Mouse (Mus musculus) liver, embryonic 13.5 days (tissue): ENCODE measurements around the gene Gm30083. TPM values are rescaled to one million over a fixed set of nuclear protein-coding genes. Genes with fewer than 3 reads are reported as not detected.

Experiments used
- ATAC-seq: fragments of 200-750 bp; cut with Nextera tagmentation; 2 replicates; pipeline ENCODE4 v1.8.0; 2017; ENCODE audit warnings: low read depth, mild to moderate bottlenecking, moderate number of reproducible peaks, moderate library complexity
- DNase-seq: peaks from one replicate; pipeline ENCODE4 v3.0.0; 2022
- H3K27ac ChIP-seq: fragments of 300-500 bp; sonication (generic); 2 replicates; pipeline ENCODE4 v1.5.1; 2015; ENCODE audit warnings: moderate library complexity, mild to moderate bottlenecking, inconsistent platforms
- H3K27me3 ChIP-seq: fragments of 300-500 bp; sonication (generic); 2 replicates; pipeline ENCODE4 v1.6.1; 2015; ENCODE audit warnings: mild to moderate bottlenecking, inconsistent platforms
- H3K36me3 ChIP-seq: fragments of 300-500 bp; sonication (generic); 2 replicates; pipeline ENCODE4 v1.6.1; 2015; ENCODE audit warnings: mild to moderate bottlenecking, inconsistent platforms
- H3K4me1 ChIP-seq: fragments of 300-500 bp; sonication (generic); replicated peaks from 2 replicates; pipeline ENCODE4 v1.6.1; 2015; ENCODE audit warnings: inconsistent platforms
- H3K4me2 ChIP-seq: fragments of 300-500 bp; sonication (generic); 2 replicates; pipeline ENCODE4 v1.6.1; 2015; ENCODE audit warnings: inconsistent platforms, mild to moderate bottlenecking, moderate library complexity
- H3K4me3 ChIP-seq: fragments of 300-500 bp; sonication (generic); replicated peaks from 2 replicates; pipeline ENCODE4 v1.5.1; 2015; ENCODE audit warnings: mild to moderate bottlenecking, inconsistent platforms
- H3K9ac ChIP-seq: fragments of 300-500 bp; sonication (generic); 2 replicates; pipeline ENCODE4 v1.6.1; 2015; ENCODE audit warnings: mild to moderate bottlenecking, inconsistent platforms
- H3K9me3 ChIP-seq: fragments of 300-500 bp; sonication (generic); replicated peaks from 2 replicates; pipeline ENCODE4 v1.6.1; 2016; ENCODE audit warnings: inconsistent platforms
- WGBS: fragments of 180-500 bp; shearing (Covaris S2); methylation state at CpG from one replicate; pipeline ENCODE4 v1.1.7; 2015; ENCODE audit not compliant: insufficient replicate concordance; 5-methylcytosine and 5-hydroxymethylcytosine counted together
- polyA plus RNA-seq: library from polyadenylated mRNA; unstranded; fragments of >200 nt; fragmentation: Nextera tagmentation; extraction: Ambion mirVana; gene quantifications from 2 replicates; pipeline ENCODE4 v1.2.1, GENCODE M21; 2015

Gene Gm30083
- polyA plus RNA-seq, 1 experiment from 2014 or later = not detected

GRCm38 (mm10) chr14:33997427-33997826 is 17.6 kb downstream of the Gm30083 start:
- ATAC-seq = no peak
- H3K4me2 ChIP-seq = no peak overlapping the region
- no peaks in the 10 kb centered on the region for H3K36me3 ChIP-seq
- 52% methylated on average over 6 of the region's 6 CpGs for WGBS
- no peak for DNase-seq
- H3K27ac ChIP-seq = no peak overlapping the region
- H3K4me1 ChIP-seq = no peaks in the 10 kb centered on the region
- no peaks in the 10 kb centered on the region for H3K9me3 ChIP-seq
- H3K27me3 ChIP-seq = no peaks in the 10 kb centered on the region
- H3K9ac ChIP-seq = no peak overlapping the region
- H3K4me3 ChIP-seq = no peak overlapping the region

GRCm38 (mm10) chr14:33993521-33994289 is 21.3 kb downstream of the Gm30083 start:
- Histone ChIP-seq H3K4me3 (no peak overlapping the region), H3K27ac (no peak overlapping the region), H3K27me3 (no peaks in the 10 kb centered on the region), H3K9ac (no peak overlapping the region), H3K36me3 (no peaks in the 10 kb centered on the region), H3K4me2 (no peak overlapping the region), H3K4me1 (no peaks in the 10 kb centered on the region), H3K9me3 (no peaks in the 10 kb centered on the region)
- 63% methylated on average over 6 of the region's 6 CpGs for WGBS
- ATAC-seq = no peak
- DNase-seq = no peak

- no peak for ATAC-seq
- no peak for DNase-seq
- Histone ChIP-seq H3K4me1 (no peaks in the 10 kb centered on the region), H3K36me3 (no peaks in the 10 kb centered on the region), H3K4me2 (no peak overlapping the region), H3K9ac (no peak overlapping the region), H3K9me3 (no peaks in the 10 kb centered on the region), H3K4me3 (no peak overlapping the region), H3K27ac (no peak overlapping the region), H3K27me3 (no peaks in the 10 kb centered on the region)
- 63% methylated on average over 9 of the region's 9 CpGs for WGBS
Observed at GRCm38 (mm10) chr14:33993051-33993450, 21.9 kb downstream of the Gm30083 start.

GRCm38 (mm10) chr14:33991971-33992370 is 23.0 kb downstream of the Gm30083 start:
- H3K27ac ChIP-seq = no peak overlapping the region
- ATAC-seq (no peak), DNase-seq (no peak)
- no peak overlapping the region for H3K9ac ChIP-seq
- no peaks in the 10 kb centered on the region for H3K9me3 ChIP-seq
- no peaks in the 10 kb centered on the region for H3K4me1 ChIP-seq
- H3K27me3 ChIP-seq = no peaks in the 10 kb centered on the region
- H3K4me3 ChIP-seq = no peak overlapping the region
- 60% methylated on average over 4 of the region's 4 CpGs for WGBS
- H3K36me3 ChIP-seq = no peaks in the 10 kb centered on the region
- no peak overlapping the region for H3K4me2 ChIP-seq

GRCm38 (mm10) chr14:33989201-33989600 is 25.8 kb downstream of the Gm30083 start:
- WGBS = 55% methylated on average over 3 of the region's 3 CpGs

GRCm38 (mm10) chr14:33978604-33979059 is 36.4 kb downstream of the Gm30083 start, which contains the start of gene Zfp488:
TSS of gene Zfp488 (minus strand) at chr14:33978764.
- no peak within 1 kb of the TSS for H3K27ac ChIP-seq
- peak within 1 kb of the TSS; percentile 19; the same call in 1 of the 2 replicates for H3K4me3 ChIP-seq
- peaks cover 18% of the 10 kb centered on the region for H3K27me3 ChIP-seq
- no peaks in the 10 kb centered on the region for H3K36me3 ChIP-seq
- DNase-seq (no peak), ATAC-seq (no peak)
- no peaks in the 10 kb centered on the region for H3K9me3 ChIP-seq
- H3K4me2 ChIP-seq = peak within 1 kb of the TSS; percentile 32
- no peak within 1 kb of the TSS for H3K9ac ChIP-seq
- 5% methylated on average over 25 of the region's 25 CpGs for WGBS
- no peaks in the 10 kb centered on the region for H3K4me1 ChIP-seq

More at GRCm38 (mm10) chr14:33989201-33989600, 25.8 kb downstream of the Gm30083 start:
- no peak overlapping the region for H3K9ac ChIP-seq
- no peaks in the 10 kb centered on the region for H3K27me3 ChIP-seq
- no peak for DNase-seq
- no peaks in the 10 kb centered on the region for H3K4me1 ChIP-seq
- no peak overlapping the region for H3K4me2 ChIP-seq
- no peak for ATAC-seq
- H3K9me3 ChIP-seq = no peaks in the 10 kb centered on the region
- no peaks in the 10 kb centered on the region for H3K36me3 ChIP-seq
- H3K4me3 ChIP-seq = no peak overlapping the region
- no peak overlapping the region for H3K27ac ChIP-seq

GRCm38 (mm10) chr14:33977748-33978147 is 37.2 kb downstream of the Gm30083 start:
- Histone ChIP-seq H3K27me3 (peaks cover 18% of the 10 kb centered on the region), H3K4me3 (no peak overlapping the region), H3K36me3 (no peaks in the 10 kb centered on the region), H3K9me3 (no peaks in the 10 kb centered on the region), H3K27ac (no peak overlapping the region), H3K9ac (no peak overlapping the region), H3K4me1 (no peaks in the 10 kb centered on the region), H3K4me2 (no peak overlapping the region)
- DNase-seq (no peak), ATAC-seq (no peak)
- 41% methylated on average over 7 of the region's 7 CpGs for WGBS

GRCm38 (mm10) chr14:33974752-33975151 is 40.2 kb downstream of the Gm30083 start:
- H3K9me3 ChIP-seq = no peaks in the 10 kb centered on the region
- no peak overlapping the region for H3K4me2 ChIP-seq
- no peaks in the 10 kb centered on the region for H3K36me3 ChIP-seq
- H3K4me3 ChIP-seq = no peak overlapping the region
- no peaks in the 10 kb centered on the region for H3K4me1 ChIP-seq
- DNase-seq = no peak
- H3K9ac ChIP-seq = no peak overlapping the region
- H3K27me3 ChIP-seq = peaks cover 18% of the 10 kb centered on the region
- whole genome bisulfite sequencing = 49% methylated on average over 5 of the region's 5 CpGs
- ATAC-seq = no peak
- H3K27ac ChIP-seq = no peak overlapping the region

GRCm38 (mm10) chr14:33972679-33973078 is 42.3 kb downstream of the Gm30083 start:
- H3K27ac ChIP-seq = no peak overlapping the region
- WGBS = 39% methylated on average over 7 of the region's 7 CpGs
- no peaks in the 10 kb centered on the region for H3K9me3 ChIP-seq
- H3K4me3 ChIP-seq = no peak overlapping the region
- no peak overlapping the region for H3K9ac ChIP-seq
- H3K27me3 ChIP-seq = peaks cover 4% of the 10 kb centered on the region; the same call in 1 of the 2 replicates
- no peak overlapping the region for H3K4me2 ChIP-seq
- no peaks in the 10 kb centered on the region for H3K36me3 ChIP-seq
- ATAC-seq = no peak
- H3K4me1 ChIP-seq = no peaks in the 10 kb centered on the region
- no peak for DNase-seq

GRCm38 (mm10) chr14:33965675-33966074 is 49.3 kb downstream of the Gm30083 start:
- no peak overlapping the region for H3K4me3 ChIP-seq
- no peaks in the 10 kb centered on the region for H3K9me3 ChIP-seq
- no peaks in the 10 kb centered on the region for H3K27me3 ChIP-seq
- no peak overlapping the region for H3K27ac ChIP-seq
- WGBS = 59% methylated on average over 7 of the region's 7 CpGs
- DNase-seq (no peak), ATAC-seq (no peak)
- H3K4me1 ChIP-seq = no peaks in the 10 kb centered on the region
- no peak overlapping the region for H3K9ac ChIP-seq
- H3K4me2 ChIP-seq = no peak overlapping the region
- no peaks in the 10 kb centered on the region for H3K36me3 ChIP-seq

- H3K36me3 ChIP-seq = no peaks in the 10 kb centered on the region
- no peaks in the 10 kb centered on the region for H3K9me3 ChIP-seq
- ATAC-seq = no peak
- no peak overlapping the region for H3K27ac ChIP-seq
- no peaks in the 10 kb centered on the region for H3K4me1 ChIP-seq
- H3K9ac ChIP-seq = no peak overlapping the region
- no peaks in the 10 kb centered on the region for H3K27me3 ChIP-seq
- DNase-seq = no peak
- 13% methylated on average over 9 of the region's 9 CpGs for WGBS
- H3K4me3 ChIP-seq = no peak overlapping the region
- no peak overlapping the region for H3K4me2 ChIP-seq
Observed at GRCm38 (mm10) chr14:33959341-33959740, 55.6 kb downstream of the Gm30083 start.

GRCm38 (mm10) chr14:33958841-33959240 is 56.1 kb downstream of the Gm30083 start:
- Histone ChIP-seq H3K4me1 (no peaks in the 10 kb centered on the region), H3K27ac (no peak overlapping the region), H3K27me3 (no peaks in the 10 kb centered on the region), H3K9ac (no peak overlapping the region), H3K9me3 (no peaks in the 10 kb centered on the region), H3K4me3 (no peak overlapping the region), H3K4me2 (no peak overlapping the region), H3K36me3 (no peaks in the 10 kb centered on the region)
- WGBS = 36% methylated on average over 3 of the region's 3 CpGs
- ATAC-seq (no peak), DNase-seq (no peak)
